Mouse (Mus musculus): ENCODE results near the gene Scn8a.

DNA sequence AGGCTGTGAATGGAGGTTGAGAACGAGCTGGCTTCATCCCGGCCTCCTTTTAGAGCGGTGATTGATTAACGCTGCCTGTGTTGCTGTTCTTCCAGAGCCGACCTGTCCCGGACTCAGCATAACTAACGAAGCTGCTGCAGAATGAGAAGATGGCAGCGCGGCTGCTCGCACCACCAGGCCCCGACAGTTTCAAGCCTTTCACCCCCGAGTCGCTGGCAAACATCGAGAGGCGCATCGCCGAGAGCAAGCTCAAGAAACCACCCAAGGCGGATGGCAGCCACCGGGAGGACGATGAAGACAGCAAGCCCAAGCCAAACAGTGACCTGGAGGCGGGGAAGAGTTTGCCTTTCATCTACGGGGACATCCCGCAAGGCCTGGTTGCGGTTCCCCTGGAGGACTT lies 66.5 kb downstream of the Scn8a start:
- TF ChIP-seq CTCF (IDR thresholded peaks at IDR 0.05; ENCODE audit: borderline replicate concordance, control insufficient read depth, extremely low read depth, insufficient read depth, low read length, poor library complexity) (no peak), POLR2A (IDR thresholded peaks at IDR 0.05; ENCODE audit: control insufficient read depth, extremely low read depth, insufficient read depth, low read length, poor library complexity) (no peak)
